ENCODE assay signal across 9 mouse cellular contexts in genomic region chr11:23498609-23499008, GRCm38 (mm10). TPM values are rescaled to one million over a fixed set of nuclear protein-coding genes. Genes with fewer than 3 reads are reported as not detected.
DNase-seq lines count a peak whose midpoint lies in the region; ATAC-seq and TF ChIP-seq lines count a peak whose summit lies in the region.
"Had no signal": no experiment of that assay in that cellular context is flagged by ENCODE, and none has a peak within 500 bp of the region (broad histone marks: within the 10 kb centered on the region; RNA-seq: fewer than 3 reads in every experiment).

No protein-coding gene starts in this region.

- H3K4me1 ChIP-seq in testis, adult 2 months (ENCODE audit: control insufficient read depth, insufficient read depth, low read length) = peaks cover 6% of the 10 kb centered on the region
- peaks cover 38% of the 10 kb centered on the region for H3K4me1 ChIP-seq in liver, embryonic 15.5 days (replicated peaks)
- peaks cover 9% of the 10 kb centered on the region; the same call in 1 of the 2 replicates for H3K4me1 ChIP-seq in stomach, postnatal 0 days (replicated peaks; ENCODE audit: control insufficient read depth, insufficient read depth)

- H3K9me3 ChIP-seq in liver, embryonic 15.5 days (replicated peaks) = no peaks in the 10 kb centered on the region
- H3K9me3 ChIP-seq in stomach, postnatal 0 days (ENCODE audit: control insufficient read depth, low read length) = no peaks in the 10 kb centered on the region

- peak overlapping the region; percentile 68 for H3K9ac ChIP-seq in liver, embryonic 15.5 days
- H3K9ac ChIP-seq in stomach, postnatal 0 days (ENCODE audit: low read length) = peak overlapping the region; percentile 49; the same call in 1 of the 2 replicates

- DNase-seq in CD4-positive, CD25-positive, alpha-beta regulatory T cell, adult 2 months (ENCODE audit: low read depth, low spot score) = peak; percentile 26
- no peak for DNase-seq in testis, postnatal 10 days (ENCODE audit: low spot score)
- no peak for DNase-seq in stomach, postnatal 0 days (ENCODE audit: low spot score)
- DNase-seq in layer of hippocampus, postnatal 14 days (ENCODE audit: low spot score in 2 of 2) = no peak
- no peak for DNase-seq in frontal cortex, postnatal 36 days (ENCODE audit: low spot score in 2 of 2)

- no peaks in the 10 kb centered on the region for H3K36me3 ChIP-seq in testis, adult 2 months (ENCODE audit: control insufficient read depth, insufficient read depth, low read length)
- peaks cover 21% of the 10 kb centered on the region for H3K36me3 ChIP-seq in liver, embryonic 15.5 days (replicated peaks)
- H3K36me3 ChIP-seq in stomach, postnatal 0 days (ENCODE audit: control insufficient read depth, insufficient read depth, low read length) = no peaks in the 10 kb centered on the region

- WGBS in liver, embryonic 15.5 days (ENCODE audit: insufficient replicate concordance) = 10% methylated on average over 5 of the region's 5 CpGs
- 25% methylated on average over 5 of the region's 5 CpGs for WGBS in stomach, postnatal 0 days

- TF ChIP-seq CTCF in testis, adult 2 months (IDR thresholded peaks at IDR 0.05; ENCODE audit: control insufficient read depth, insufficient read depth, insufficient replicate concordance, low read depth, low read length) = no peak
- no peak for TF ChIP-seq CTCF in stomach, postnatal 0 days (IDR thresholded peaks at IDR 0.05; ENCODE audit: low read depth)

- H3K27me3 ChIP-seq in testis, adult 2 months (ENCODE audit: control insufficient read depth, insufficient read depth, low read length) = no peaks in the 10 kb centered on the region
- H3K27me3 ChIP-seq in liver, embryonic 15.5 days = no peaks in the 10 kb centered on the region
- H3K27me3 ChIP-seq in stomach, postnatal 0 days (ENCODE audit: control insufficient read depth, insufficient read depth, low read length) = no peaks in the 10 kb centered on the region

- no peak for TF ChIP-seq POLR2A in testis, adult 2 months (IDR thresholded peaks at IDR 0.05; ENCODE audit: control insufficient read depth, low read depth, low read length)

- no peak overlapping the region for H3K27ac ChIP-seq in testis, adult 2 months (ENCODE audit: control insufficient read depth, insufficient read depth, low read depth, low read length)
- H3K27ac ChIP-seq in liver, embryonic 15.5 days (replicated peaks) = peak overlapping the region; percentile 77
- peak overlapping the region; percentile 25 for H3K27ac ChIP-seq in stomach, postnatal 0 days (replicated peaks)

- ATAC-seq in CD4-positive, CD25-positive, alpha-beta regulatory T cell, adult 4 months = no peak
- no peak for ATAC-seq in liver, embryonic 15.5 days (ENCODE audit: insufficient read depth)
- no peak for ATAC-seq in stomach, postnatal 0 days (ENCODE audit: low FRiP score, low TSS enrichment)

- peak overlapping the region; percentile 95 for H3K4me2 ChIP-seq in liver, embryonic 15.5 days
- peak overlapping the region; percentile 70 for H3K4me2 ChIP-seq in stomach, postnatal 0 days (replicated peaks; ENCODE audit: low read depth)

- peak overlapping the region; percentile 32; the same call in 1 of the 2 replicates for H3K4me3 ChIP-seq in testis, adult 2 months (ENCODE audit: control insufficient read depth, low read depth, low read length)
- peak overlapping the region; percentile 95 for H3K4me3 ChIP-seq in liver, embryonic 15.5 days (replicated peaks)
- peak overlapping the region; percentile 93 for H3K4me3 ChIP-seq in stomach, postnatal 0 days (ENCODE audit: low read depth, low read length)

- TF ChIP-seq EP300 in stomach, postnatal 0 days (optimal IDR thresholded peaks at IDR 0.05) = no peak

RNA-seq across cellular contexts. Expression of gene Ahsa2, which starts 0.8 kb away (rescaled TPM):
- polyA plus RNA-seq in CD4-positive, CD25-positive, alpha-beta regulatory T cell, adult 4 months (2017; shearing (Covaris generic)) = 10 to 100 TPM; 28.2 to 45.5 TPM
- polyA plus RNA-seq in testis, adult 2 months (2012; rRNA removed) = 4.7 and 6.5 TPM in 2 replicates
- 22.7 and 25.9 TPM in 2 replicates for polyA plus RNA-seq in liver, embryonic 15.5 days (2015; fragmentation: Nextera tagmentation; extraction: Ambion mirVana)
- polyA plus RNA-seq in stomach, postnatal 0 days (2015; fragmentation: Nextera tagmentation; extraction: Ambion mirVana) = 18.4 and 19.7 TPM in 2 replicates
- total RNA-seq in layer of hippocampus, postnatal 14 days (2021) = 10 to 100 TPM; 49.5 to 55.4 TPM

RNA-seq across cellular contexts. Expression of gene 1700093K21Rik, which starts 22.3 kb away (rescaled TPM):
- polyA plus RNA-seq in CD4-positive, CD25-positive, alpha-beta regulatory T cell, adult 4 months (2017; shearing (Covaris generic)) = not detected
- polyA plus RNA-seq in testis, adult 2 months (2012; rRNA removed) = 132 and 166 TPM in 2 replicates
- not detected in 2 replicates for polyA plus RNA-seq in liver, embryonic 15.5 days (2015; fragmentation: Nextera tagmentation; extraction: Ambion mirVana)
- polyA plus RNA-seq in stomach, postnatal 0 days (2015; fragmentation: Nextera tagmentation; extraction: Ambion mirVana) = 0.28 TPM in 1 of 2 replicates, not detected in the other
- total RNA-seq in layer of hippocampus, postnatal 14 days (2021) = not detected
- total RNA-seq: adrenal gland, postnatal 25 days had no signal

Comparison
In these comparisons a context has a peak if more than half of its experiments do, and no peak if none do; other contexts are left out.
1. H3K4me3 ChIP-seq: peak in every context shown above with its lines; median percentile 95 in liver, embryonic 15.5 days; 93 in stomach, postnatal 0 days; 32 in testis, adult 2 months.
2. RNA of gene 1700093K21Rik, which starts 22.3 kb away (polyA plus RNA-seq): 132 to 166 TPM in testis, adult 2 months; 0.28 TPM in stomach, postnatal 0 days, not detected in CD4-positive, CD25-positive, alpha-beta regulatory T cell, adult 4 months and not detected in liver, embryonic 15.5 days; every median in the first group is over 100 times any median in the second.